ENCODE assay signal across 10 mouse cellular contexts in genomic region chr5:107121086-107121485, GRCm38 (mm10).
DNase-seq lines count a peak whose midpoint lies in the region; ATAC-seq and TF ChIP-seq lines count a peak whose summit lies in the region.
"Had no signal": no experiment of that assay in that cellular context is flagged by ENCODE, and none has a peak within 500 bp of the region (broad histone marks: within the 10 kb centered on the region; RNA-seq: fewer than 3 reads in every experiment).

No protein-coding gene starts in this region.

- TF ChIP-seq POLR2A in testis, adult 2 months (IDR thresholded peaks at IDR 0.05; ENCODE audit: control insufficient read depth, low read depth, low read length): no peak

- H3K4me3 ChIP-seq in gastrocnemius, adult 2 months: no peak overlapping the region
- H3K4me3 ChIP-seq in testis, adult 2 months (ENCODE audit: control insufficient read depth, low read depth, low read length): no peak overlapping the region
- H3K4me3 ChIP-seq in stomach, embryonic 15.5 days (replicated peaks): no peak overlapping the region
- H3K4me3 ChIP-seq: embryonic facial prominence, embryonic 15.5 days had no signal

- no peak for DNase-seq in gastrocnemius, adult 2 months
- no peak for DNase-seq in gastrocnemius, postnatal 4 days (ENCODE audit: low spot score in 2 of 2)
- no peak for DNase-seq in testis, postnatal 10 days (ENCODE audit: low spot score)
- peak; percentile 53 to 74 for DNase-seq in lung, adult 18-20 months
- no peak for DNase-seq in layer of hippocampus, adult 9-10 months (ENCODE audit: low spot score)
- no peak for DNase-seq in embryo, embryonic 10 days (ENCODE audit: low spot score)

- WGBS in stomach, embryonic 15.5 days: 69% methylated on average over 10 of the region's 10 CpGs

- H3K36me3 ChIP-seq in testis, adult 2 months (ENCODE audit: control insufficient read depth, insufficient read depth, low read length): no peaks in the 10 kb centered on the region
- H3K36me3 ChIP-seq in stomach, embryonic 15.5 days: 0 out of 2 replicates have a peak, but pooled peaks cover 3% of the 10 kb centered on the region
- H3K36me3 ChIP-seq: G1E had no signal

- H3K9me3 ChIP-seq in stomach, embryonic 15.5 days: no peaks in the 10 kb centered on the region
- H3K9me3 ChIP-seq: embryonic facial prominence, embryonic 15.5 days; G1E had no signal

- H3K4me2 ChIP-seq in stomach, embryonic 15.5 days: no peak overlapping the region
- H3K4me2 ChIP-seq: embryonic facial prominence, embryonic 15.5 days had no signal

- H3K4me1 ChIP-seq in testis, adult 2 months (ENCODE audit: control insufficient read depth, insufficient read depth, low read length): peaks cover 3% of the 10 kb centered on the region
- H3K4me1 ChIP-seq in stomach, embryonic 15.5 days: peaks cover 14% of the 10 kb centered on the region; the same call in 1 of the 2 replicates

- intact Hi-C loops in gastrocnemius, adult 2 months (cut with DNase I): loop anchor here (10.0 kb wide), 1 partner anchor 164 kb away; the partner anchor contains the start of gene Tgfbr3

- H3K27ac ChIP-seq in gastrocnemius, adult 2 months: peak overlapping the region; percentile 63
- H3K27ac ChIP-seq in testis, adult 2 months (ENCODE audit: control insufficient read depth, insufficient read depth, low read depth, low read length): peak overlapping the region; percentile 18; the same call in 1 of the 2 replicates
- H3K27ac ChIP-seq in stomach, embryonic 15.5 days: peak overlapping the region; percentile 31; the same call in 1 of the 2 replicates
- H3K27ac ChIP-seq: embryonic facial prominence, embryonic 15.5 days had no signal

- ATAC-seq in stomach, embryonic 15.5 days (ENCODE audit: insufficient read depth, low FRiP score, low read depth): 0 out of 2 replicates have a peak, but pooled peaks have one; percentile 25

- TF ChIP-seq CTCF in gastrocnemius, adult 2 months (IDR thresholded peaks at IDR 0.05): no peak
- TF ChIP-seq CTCF in testis, adult 2 months (IDR thresholded peaks at IDR 0.05; ENCODE audit: control insufficient read depth, insufficient read depth, insufficient replicate concordance, low read depth, low read length): no peak

- no peak overlapping the region for H3K9ac ChIP-seq in stomach, embryonic 15.5 days
- H3K9ac ChIP-seq: embryonic facial prominence, embryonic 15.5 days had no signal

- no peaks in the 10 kb centered on the region for H3K27me3 ChIP-seq in testis, adult 2 months (ENCODE audit: control insufficient read depth, insufficient read depth, low read length)
- no peaks in the 10 kb centered on the region for H3K27me3 ChIP-seq in stomach, embryonic 15.5 days (replicated peaks)
- H3K27me3 ChIP-seq: embryonic facial prominence, embryonic 15.5 days had no signal

Comparison
In these comparisons a context has a peak if more than half of its experiments do, and no peak if none do; other contexts are left out.
1. DNase-seq: peak in lung, adult 18-20 months (2 of 2); none in gastrocnemius, adult 2 months (single experiment), gastrocnemius, postnatal 4 days (0 of 2), testis, postnatal 10 days (single experiment), layer of hippocampus, adult 9-10 months (single experiment) and embryo, embryonic 10 days (single experiment).
2. Peak in every context shown above with its lines, with median percentiles within 50 percentile points of each other: H3K27ac ChIP-seq.